Mouse (Mus musculus) cerebellum, adult 2 months (tissue): ENCODE measurements around the gene Wwtr1. TPM values are rescaled to one million over a fixed set of nuclear protein-coding genes. Genes with fewer than 3 reads are reported as not detected.

Experiments used
- DNase-seq, 2 experiments: peaks; one replicate each; pipeline ENCODE4 v3.0.0; 2021
- H3K27ac ChIP-seq: fragments of 200-500 bp; 2 replicates; pipeline ENCODE4 v1.5.1; 2012; ENCODE audit warnings: low read length, control low read depth, inconsistent platforms; ENCODE audit not compliant: insufficient read depth
- H3K27me3 ChIP-seq: fragments of 200-500 bp; 2 replicates; pipeline ENCODE4 v1.6.1; 2012; ENCODE audit warnings: inconsistent platforms, mild to moderate bottlenecking, low read length, moderate library complexity; ENCODE audit not compliant: control insufficient read depth, insufficient read depth
- H3K4me1 ChIP-seq: fragments of 200-500 bp; 2 replicates; pipeline ENCODE4 v1.6.1; 2011; ENCODE audit warnings: low read length; ENCODE audit not compliant: control insufficient read depth, insufficient read depth
- H3K4me3 ChIP-seq: fragments of 200-500 bp; replicated peaks from 2 replicates; pipeline ENCODE3; 2011; ENCODE audit warnings: mild to moderate bottlenecking, low read depth, low read length, control low read depth; ENCODE audit not compliant: insufficient read depth
- CTCF ChIP-seq: fragments of 200-500 bp; IDR thresholded peaks from 2 replicates; pipeline ENCODE4 v1.5.1; 2011; ENCODE audit warnings: low read depth, mild to moderate bottlenecking, control low read depth, low read length, moderate library complexity, borderline replicate concordance; ENCODE audit not compliant: insufficient read depth
- POLR2A ChIP-seq: fragments of 200-500 bp; IDR thresholded peaks from 2 replicates; pipeline ENCODE4 v1.6.1; 2011; ENCODE audit warnings: low read length, control low read depth, borderline replicate concordance; ENCODE audit not compliant: insufficient read depth
- WGBS: fragments of 180-500 bp; shearing (Covaris S2); methylation state at CpG from one replicate; pipeline ENCODE4 v1.1.7; 2018; 5-methylcytosine and 5-hydroxymethylcytosine counted together
- polyA plus RNA-seq: library from polyadenylated mRNA; depleted of rRNA; stranded (reverse); fragments of >200 nt; gene quantifications from 2 replicates; pipeline ENCODE4 v1.2.3, GENCODE M21; 2012; rRNA removed

Gene Wwtr1
- polyA plus RNA-seq, 1 experiment: 10.0 TPM

DNA sequence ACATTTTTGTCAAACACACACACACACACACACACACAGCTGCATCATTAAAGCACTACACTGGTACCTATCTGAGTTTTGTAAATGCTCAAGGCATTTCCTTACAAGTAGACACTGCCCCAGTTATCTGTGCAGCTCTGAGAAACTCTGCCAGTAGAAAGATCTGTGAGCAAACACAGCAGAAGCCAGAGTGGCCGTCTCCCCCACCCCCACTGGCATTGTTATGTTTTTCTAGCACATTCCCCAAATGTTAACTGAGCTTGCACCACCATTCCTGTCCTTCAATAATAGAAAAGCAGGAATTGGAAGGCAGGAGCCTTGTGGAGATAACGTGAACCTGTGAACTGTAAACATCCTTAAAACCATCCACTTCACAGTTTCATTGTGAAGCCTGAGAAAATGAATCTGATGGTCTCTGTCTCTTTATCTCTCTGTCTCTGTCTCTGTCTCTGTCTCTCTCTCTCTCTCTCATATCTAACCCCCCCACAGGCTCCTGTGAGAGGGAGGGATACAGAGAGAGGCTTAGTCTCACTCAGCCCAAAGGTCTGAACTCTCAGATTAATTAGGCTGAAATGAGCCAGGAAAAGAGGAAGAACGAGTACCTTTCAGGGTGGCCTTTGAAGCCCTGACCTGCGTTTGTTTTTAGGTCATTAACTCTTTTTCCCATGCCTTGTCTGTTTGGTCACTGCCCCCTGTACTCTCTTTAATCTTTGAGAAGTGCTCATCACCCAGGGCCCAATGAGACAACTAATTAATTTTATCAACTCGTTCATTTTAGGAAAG, 146.8 kb downstream of the Wwtr1 start:
- DNase-seq: no peak
- Histone ChIP-seq H3K27me3 (no peaks in the 10 kb centered on the region; the same call in 1 of the 2 replicates), H3K4me3 (no peak overlapping the region), H3K4me1 (no peaks in the 10 kb centered on the region; the same call in 1 of the 2 replicates), H3K27ac (no peak overlapping the region)
- 73% methylated on average over 5 of the region's 5 CpGs for WGBS
- TF ChIP-seq CTCF (no peak), POLR2A (no peak)

DNA sequence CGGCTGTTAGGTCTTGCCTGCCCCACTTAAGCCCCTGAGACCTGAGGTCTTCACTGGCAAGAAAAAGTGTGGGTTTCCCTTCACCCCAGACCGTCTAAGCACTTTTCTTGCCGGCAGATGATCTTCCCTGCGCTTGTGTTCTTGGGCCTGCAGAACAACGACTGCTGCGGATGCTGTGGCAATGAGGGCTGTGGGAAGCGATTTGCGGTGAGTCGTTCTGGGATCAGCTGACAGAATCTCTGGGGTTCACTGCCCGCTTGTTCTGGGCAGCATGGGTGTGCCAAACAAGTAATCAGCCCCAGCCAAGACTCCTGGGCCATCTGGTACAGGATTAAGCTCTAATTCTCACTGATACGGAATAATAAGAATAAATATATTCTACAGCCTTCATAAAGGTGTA, 149.4 kb downstream of the Wwtr1 start:
- DNase-seq: no peak
- no peaks in the 10 kb centered on the region; the same call in 1 of the 2 replicates for H3K4me1 ChIP-seq
- H3K27ac ChIP-seq: no peak overlapping the region
- no peak for TF ChIP-seq POLR2A
- no peak for TF ChIP-seq CTCF
- H3K4me3 ChIP-seq: no peak overlapping the region
- 22% methylated on average over 11 of the region's 11 CpGs for WGBS
- no peaks in the 10 kb centered on the region; the same call in 1 of the 2 replicates for H3K27me3 ChIP-seq

DNA sequence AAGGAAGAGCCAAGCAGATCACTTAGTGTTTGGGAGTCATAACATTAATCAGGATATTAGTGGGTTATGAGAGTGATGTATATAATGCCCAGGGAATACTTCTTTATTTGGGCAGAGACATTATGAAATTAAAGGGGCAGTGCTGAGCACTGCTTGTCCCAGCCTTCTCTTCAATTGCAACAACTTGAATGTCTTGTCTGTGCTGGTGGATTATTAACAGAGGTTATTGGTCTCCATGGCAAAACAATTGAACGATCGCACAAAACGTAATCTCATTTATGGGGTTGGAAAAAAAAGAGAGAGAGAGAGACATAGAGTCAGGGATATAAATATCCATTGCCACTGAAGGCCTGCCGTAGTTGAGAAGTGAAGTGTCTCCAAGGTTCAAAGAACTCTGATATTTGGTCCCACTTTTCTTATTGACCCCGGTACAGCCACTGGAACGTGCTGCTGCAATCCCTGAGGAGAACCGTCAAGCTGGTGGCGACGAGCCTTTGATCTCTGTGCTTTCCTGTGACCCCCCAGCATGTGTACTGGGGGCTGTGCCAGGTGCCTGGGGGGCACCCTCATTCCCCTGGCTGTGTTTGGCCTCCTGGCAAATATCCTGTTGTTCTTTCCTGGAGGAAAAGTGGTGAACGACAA, 150.5 kb downstream of the Wwtr1 start, which contains the start of gene Tm4sf4:
TSS of gene Tm4sf4 (plus strand) at position 226 of the 642 bp plus-strand sequence.
- Histone ChIP-seq H3K4me3 (no peak within 1 kb of the TSS), H3K27me3 (no peaks in the 10 kb centered on the region; the same call in 1 of the 2 replicates), H3K27ac (no peak within 1 kb of the TSS), H3K4me1 (no peaks in the 10 kb centered on the region; the same call in 1 of the 2 replicates)
- WGBS: 47% methylated on average over 10 of the region's 10 CpGs
- TF ChIP-seq CTCF (no peak), POLR2A (no peak)
- DNase-seq: no peak

DNA sequence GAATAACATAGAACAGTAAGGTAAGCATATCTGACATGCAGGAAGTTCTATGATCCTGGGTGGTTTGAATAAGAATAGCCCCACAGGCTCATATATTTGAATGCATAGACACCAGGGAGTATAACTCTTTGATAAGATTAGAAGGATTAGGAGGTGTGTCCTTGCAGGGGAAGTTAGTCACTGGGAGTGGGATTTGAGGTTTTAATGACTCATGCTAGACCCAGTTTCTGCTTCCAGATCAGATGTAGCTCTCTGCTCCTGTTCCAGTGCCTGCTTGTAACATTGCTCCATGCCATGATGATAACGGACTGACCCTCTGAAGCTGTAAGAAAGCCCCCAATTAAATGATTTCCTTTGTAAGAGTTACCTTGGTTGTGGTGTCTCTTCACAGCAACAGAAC, 155.1 kb downstream of the Wwtr1 start:
- no peaks in the 10 kb centered on the region; the same call in 1 of the 2 replicates for H3K27me3 ChIP-seq
- 100% methylated on average over 1 of the region's 1 CpGs for WGBS
- DNase-seq: no peak
- H3K4me3 ChIP-seq: no peak overlapping the region
- H3K27ac ChIP-seq: no peak overlapping the region
- TF ChIP-seq CTCF: no peak
- no peak for TF ChIP-seq POLR2A
- no peaks in the 10 kb centered on the region; the same call in 1 of the 2 replicates for H3K4me1 ChIP-seq

DNA sequence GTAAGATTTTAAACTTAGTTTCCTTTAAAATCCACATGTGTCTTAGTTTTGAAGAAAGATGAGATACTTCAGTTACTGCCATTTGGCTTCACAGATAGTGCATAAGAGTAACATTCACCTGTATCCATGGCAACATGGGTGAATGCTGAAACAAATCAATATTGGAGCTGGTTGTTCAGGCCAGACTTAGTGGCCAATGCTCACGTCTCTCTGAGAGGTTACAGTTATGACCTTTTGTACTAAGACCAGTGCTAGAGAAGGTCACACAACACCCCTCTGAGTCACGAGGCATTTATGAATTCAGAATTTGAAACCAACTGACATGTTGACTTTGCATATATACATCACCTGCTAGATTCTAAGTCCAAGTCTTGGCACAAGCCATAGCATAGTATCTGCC, 155.5 kb downstream of the Wwtr1 start:
- H3K4me1 ChIP-seq: no peaks in the 10 kb centered on the region
- TF ChIP-seq CTCF (no peak), POLR2A (no peak)
- H3K4me3 ChIP-seq: no peak overlapping the region
- DNase-seq: no peak
- H3K27me3 ChIP-seq: no peaks in the 10 kb centered on the region; the same call in 1 of the 2 replicates
- 68% methylated on average over 2 of the region's 2 CpGs for WGBS
- no peak overlapping the region for H3K27ac ChIP-seq

DNA sequence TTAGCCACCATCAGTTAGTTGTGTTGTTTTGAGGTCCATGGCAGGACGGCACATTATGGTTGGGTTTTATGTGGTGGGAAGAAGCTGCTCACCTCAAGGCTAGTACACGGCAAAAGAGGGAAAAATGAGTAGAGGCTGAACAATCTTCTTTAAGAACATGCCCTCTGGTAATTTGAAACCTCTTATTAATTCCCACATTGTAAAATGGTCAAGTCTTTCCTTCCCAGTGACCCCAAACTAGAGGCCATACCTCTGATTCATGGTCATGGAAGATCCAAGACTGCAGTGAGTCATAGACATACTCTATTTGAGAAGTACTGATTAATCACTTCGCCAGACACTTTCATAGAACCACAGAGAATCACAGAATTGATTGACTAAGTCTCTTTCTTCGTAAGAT, 164.2 kb downstream of the Wwtr1 start:
- H3K27ac ChIP-seq: no peak overlapping the region
- no peaks in the 10 kb centered on the region for H3K27me3 ChIP-seq
- no peak for TF ChIP-seq CTCF
- no peak for TF ChIP-seq POLR2A
- no peak for DNase-seq
- H3K4me1 ChIP-seq: no peaks in the 10 kb centered on the region
- no peak overlapping the region for H3K4me3 ChIP-seq
- 89% methylated on average over 4 of the region's 4 CpGs for WGBS

Other genes with a start within 250 kb of the Wwtr1 start
- gene Tm4sf4, start 150.6 kb downstream of the Wwtr1 start, polyA plus RNA-seq: 0.06 TPM in 1 of 2 replicates, not detected in the other
- gene Commd2, start 75.8 kb upstream of the Wwtr1 start, polyA plus RNA-seq: 25.9 and 28.9 TPM in 2 replicates
- 3.2 and 3.9 TPM in 2 replicates for gene Ankub1, start 116.9 kb upstream of the Wwtr1 start, polyA plus RNA-seq
- gene Rnf13, start 160.2 kb upstream of the Wwtr1 start, polyA plus RNA-seq: 158 and 169 TPM in 2 replicates